13 mouse cellular contexts compared by ENCODE assay signal in genomic region chr2:123805646-123806045, GRCm38 (mm10).
"Had no signal": no experiment of that assay in that cellular context is flagged by ENCODE, and none has a peak within 500 bp of the region (broad histone marks: within the 10 kb centered on the region; RNA-seq: fewer than 3 reads in every experiment).

No protein-coding gene starts in this region.

- H3K4me1 ChIP-seq: limb, embryonic 10.5 days; liver, embryonic 15.5 days; stomach, embryonic 15.5 days had no signal

- H3K27me3 ChIP-seq: liver, embryonic 15.5 days; stomach, embryonic 15.5 days had no signal

- H3K9ac ChIP-seq: liver, embryonic 15.5 days; stomach, embryonic 15.5 days had no signal

- H3K27ac ChIP-seq: limb, embryonic 10.5 days; liver, embryonic 15.5 days; stomach, embryonic 15.5 days had no signal

- H3K36me3 ChIP-seq: limb, embryonic 10.5 days; liver, embryonic 15.5 days; stomach, embryonic 15.5 days had no signal

- H3K4me2 ChIP-seq: liver, embryonic 11.5 days; liver, embryonic 15.5 days; stomach, embryonic 15.5 days had no signal

- H3K9me3 ChIP-seq: limb, embryonic 10.5 days; liver, embryonic 15.5 days; stomach, embryonic 15.5 days had no signal

- H3K4me3 ChIP-seq: limb, embryonic 10.5 days; liver, embryonic 15.5 days; stomach, embryonic 15.5 days had no signal

- DNase-seq: kidney, adult 8-10 months; kidney, postnatal 25 days; lung, adult 2 months; lung, postnatal 36 days; right cerebral cortex, postnatal 14 days; thymus, adult 2 months; thymus, postnatal 25 days had no signal

- ATAC-seq: lung, postnatal 0 days; midbrain, embryonic 16.5 days had no signal
